Mouse (Mus musculus): ENCODE results near the gene Olfr476. TPM values are rescaled to one million over a fixed set of nuclear protein-coding genes. Genes with fewer than 3 reads are reported as not detected.

Gene Olfr476
- not detected in 2 replicates for polyA plus RNA-seq (2012; rRNA removed; ENCODE audit: low replicate concordance)

DNA sequence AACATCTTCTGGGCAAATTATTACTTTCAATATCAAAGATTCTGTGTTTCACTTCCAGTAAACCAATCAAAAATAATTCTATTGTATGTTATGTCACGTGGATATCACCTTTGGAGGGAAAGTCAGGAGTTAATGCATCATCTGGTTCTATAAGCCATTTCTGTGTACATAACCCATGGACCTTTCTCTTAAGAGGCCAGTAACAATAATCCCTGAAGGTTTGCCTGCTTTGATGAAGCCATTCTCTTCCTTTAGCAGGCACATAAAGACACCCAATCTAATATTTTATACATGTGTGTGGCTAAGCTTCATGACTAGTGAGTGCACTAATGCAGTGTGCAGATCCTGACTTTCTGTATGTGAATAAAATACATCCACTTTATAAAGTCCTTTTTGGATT is at the start of gene Olfr476:
Olfr476 (plus strand) TSS at position 301 of the 400 bp plus-strand sequence.

DNA sequence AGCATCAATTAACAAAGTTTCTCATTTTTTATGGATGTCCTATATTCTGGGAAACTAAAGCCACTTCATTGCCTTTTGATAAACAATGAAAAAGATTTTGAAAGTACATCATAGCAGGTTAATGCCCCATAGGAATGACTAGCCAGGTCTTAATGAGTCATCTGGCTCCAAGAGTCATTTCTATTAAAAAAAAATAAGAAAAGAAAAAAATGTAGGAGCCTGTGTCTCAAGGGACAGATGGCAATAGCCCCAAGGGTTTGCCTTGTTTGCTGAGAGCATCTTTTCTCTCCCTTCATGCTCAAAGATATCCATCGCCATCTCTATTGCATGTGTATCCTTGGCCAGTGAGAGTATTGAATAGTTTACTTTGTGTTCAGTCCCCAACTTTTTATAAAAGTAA is 34.5 kb upstream of the Olfr476 start, which contains the start of gene Olfr473:
Olfr473 (plus strand) TSS at position 301 of the 400 bp plus-strand sequence.

DNA sequence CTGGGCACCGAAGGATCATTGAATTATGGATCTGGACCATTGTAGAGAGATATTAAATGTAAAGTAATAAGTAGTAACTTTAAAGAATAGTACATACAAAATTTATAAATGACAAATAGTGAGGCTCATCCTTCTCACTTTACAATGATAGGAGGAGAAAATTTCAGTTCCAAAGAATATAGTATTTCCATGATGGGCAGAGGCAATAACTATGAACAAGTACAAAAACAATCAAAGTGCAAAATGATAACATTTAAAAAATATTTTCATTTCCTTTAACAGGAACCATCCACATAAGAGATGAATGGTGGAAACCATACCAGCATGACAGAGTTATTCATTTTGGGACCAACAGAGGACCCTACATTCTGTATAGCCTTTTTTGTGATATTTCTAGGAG is 10.3 kb upstream of the Olfr476 start, which contains the start of gene Olfr474:
Olfr474 (plus strand) TSS at position 301 of the 400 bp plus-strand sequence.

DNA sequence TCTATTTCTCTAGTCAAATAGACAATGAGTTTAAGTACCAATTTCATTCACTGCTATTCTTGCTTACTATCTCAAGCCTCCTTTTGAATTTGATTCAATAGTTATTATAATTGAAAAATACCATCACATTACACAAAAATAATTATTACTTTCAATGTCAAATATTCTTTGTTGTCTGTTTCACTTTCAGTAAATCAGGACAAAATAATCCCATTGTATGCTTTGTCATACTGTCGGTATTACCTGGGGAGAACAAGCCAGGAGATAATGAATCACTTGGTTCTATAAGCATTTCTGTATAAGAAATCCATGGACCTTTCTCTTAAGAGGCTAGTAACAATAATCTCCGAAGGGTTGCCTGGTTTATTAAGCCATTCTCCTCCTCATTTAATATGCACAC is 21.8 kb downstream of the Olfr476 start, which contains the start of gene Olfr477:
Olfr477 (plus strand) TSS at position 301 of the 400 bp plus-strand sequence.

Other genes starting within 250 kb of the Olfr476 start
- gene Cyb5r2, start 206.8 kb upstream of the Olfr476 start, polyA plus RNA-seq (2012; rRNA removed; ENCODE audit: low replicate concordance) = 0.17 and 0.76 TPM in 2 replicates
- gene Ovch2, start 163.6 kb upstream of the Olfr476 start, polyA plus RNA-seq (2012; rRNA removed; ENCODE audit: low replicate concordance) = 0.33 TPM in 1 of 2 replicates, not detected in the other
- gene Olfr467, start 152.5 kb upstream of the Olfr476 start, polyA plus RNA-seq (2012; rRNA removed; ENCODE audit: low replicate concordance) = not detected in 2 replicates
- not detected in 2 replicates for gene Olfr469, start 139.3 kb upstream of the Olfr476 start, polyA plus RNA-seq (2012; rRNA removed; ENCODE audit: low replicate concordance)
- not detected in 2 replicates for gene Olfr470, start 117.3 kb upstream of the Olfr476 start, polyA plus RNA-seq (2012; rRNA removed; ENCODE audit: low replicate concordance)
- gene Olfr472, start 66.9 kb upstream of the Olfr476 start, polyA plus RNA-seq (2012; rRNA removed; ENCODE audit: low replicate concordance) = not detected in 2 replicates
- not detected in 2 replicates for gene Olfr473, start 34.4 kb upstream of the Olfr476 start, polyA plus RNA-seq (2012; rRNA removed; ENCODE audit: low replicate concordance)
- gene Olfr474, start 10.2 kb upstream of the Olfr476 start, polyA plus RNA-seq (2012; rRNA removed; ENCODE audit: low replicate concordance) = not detected in 2 replicates
- not detected in 2 replicates for gene Olfr477, start 21.9 kb downstream of the Olfr476 start, polyA plus RNA-seq (2012; rRNA removed; ENCODE audit: low replicate concordance)
- gene Olfr478, start 69.2 kb downstream of the Olfr476 start, polyA plus RNA-seq (2012; rRNA removed; ENCODE audit: low replicate concordance) = not detected in 2 replicates
- not detected in 2 replicates for gene Olfr479, start 85.9 kb downstream of the Olfr476 start, polyA plus RNA-seq (2012; rRNA removed; ENCODE audit: low replicate concordance)
- gene Olfr480, start 102.5 kb downstream of the Olfr476 start, polyA plus RNA-seq (2012; rRNA removed; ENCODE audit: low replicate concordance) = not detected in 2 replicates
- gene Olfr481, start 115.1 kb downstream of the Olfr476 start, polyA plus RNA-seq (2012; rRNA removed; ENCODE audit: low replicate concordance) = not detected in 2 replicates
- not detected in 2 replicates for gene Olfr482, start 132.8 kb downstream of the Olfr476 start, polyA plus RNA-seq (2012; rRNA removed; ENCODE audit: low replicate concordance)
- gene Olfr483, start 136.0 kb downstream of the Olfr476 start, polyA plus RNA-seq (2012; rRNA removed; ENCODE audit: low replicate concordance) = not detected in 2 replicates
- not detected in 2 replicates for gene Olfr484, start 162.6 kb downstream of the Olfr476 start, polyA plus RNA-seq (2012; rRNA removed; ENCODE audit: low replicate concordance)
- gene Olfr485, start 195.1 kb downstream of the Olfr476 start, polyA plus RNA-seq (2012; rRNA removed; ENCODE audit: low replicate concordance) = not detected in 2 replicates
- gene Olfr486, start 207.9 kb downstream of the Olfr476 start, polyA plus RNA-seq (2012; rRNA removed; ENCODE audit: low replicate concordance) = not detected in 2 replicates
- gene Olfr487, start 249.8 kb downstream of the Olfr476 start, polyA plus RNA-seq (2012; rRNA removed; ENCODE audit: low replicate concordance) = not detected in 2 replicates

Data from subcutaneous adipose tissue, adult 2 months (tissue).